Mouse (Mus musculus): ENCODE data around the gene Kpna1. TPM values are rescaled to one million over a fixed set of nuclear protein-coding genes. Genes with fewer than 3 reads are reported as not detected.

Gene Kpna1
- total and polyA plus RNA-seq, 3 experiments, result 22.1 to 63.9 (median 57.9) TPM

- peaks cover 4 to 18% of the 10 kb centered on the region in 2 experiments for H3K4me1 ChIP-seq (ENCODE audit: control insufficient read depth in 1 of 2, insufficient read depth in 2 of 2)
- peaks cover 21 to 49% of the 10 kb centered on the region in 2 experiments for H3K36me3 ChIP-seq (replicated peaks in 1 of 2; ENCODE audit: control insufficient read depth in 1 of 2, insufficient read depth in 1 of 2, low read length in 1 of 2)
- no peak overlapping the region for H3K9ac ChIP-seq (ENCODE audit: insufficient read depth, low read depth)
- in situ Hi-C loops (cut with MboI; ENCODE audit: low pct_ligation_motif_present, low pct_unique_long_range_greater_than_20kb, low sequenced_read_pairs) (no loop called here), dilution Hi-C loops (cut with MboI; ENCODE audit: extremely low pct_ligation_motif_present, extremely low pct_unique_long_range_greater_than_20kb, low sequenced_read_pairs) (no loop called here)
- H3K79me2 ChIP-seq (replicated peaks; ENCODE audit: control insufficient read depth, extremely low read depth, insufficient read depth, poor library complexity, severe bottlenecking), result peaks cover 6% of the 10 kb centered on the region
- H3K27me3 ChIP-seq (replicated peaks), result no peaks in the 10 kb centered on the region
- no peak overlapping the region for H3K4me2 ChIP-seq (ENCODE audit: insufficient read depth, low read depth, poor library complexity, severe bottlenecking)
- no peak overlapping the region for H3K4me3 ChIP-seq (replicated peaks in 1 of 3; ENCODE audit: low read depth in 2 of 3, low read length in 2 of 3, poor library complexity in 1 of 3)
- DNase-seq (ENCODE audit: extremely low read depth), result peak; percentile 57
- no peak overlapping the region for H3K27ac ChIP-seq (ENCODE audit: insufficient read depth, low read depth)
- H3K9me3 ChIP-seq (replicated peaks; ENCODE audit: low read length), result no peaks in the 10 kb centered on the region
- peak; percentile 51 to 73 for TF ChIP-seq CTCF (conservative IDR thresholded peaks at IDR 0.05 in 1 of 2, IDR thresholded peaks at IDR 0.05 in 1 of 2; ENCODE audit: low read depth in 2 of 2, low read length in 2 of 2)
- peak; percentile 39 for TF ChIP-seq RAD21 (IDR thresholded peaks at IDR 0.05; ENCODE audit: low read depth, low read length)
- peak; percentile 53; the same call in 1 of the 2 replicates for TF ChIP-seq MAX (IDR thresholded peaks at IDR 0.05; ENCODE audit: low read length)
- TF ChIP-seq SMC3 (IDR thresholded peaks at IDR 0.05; ENCODE audit: low read depth, low read length), result peak; percentile 50
- TF ChIP-seq USF1 (IDR thresholded peaks at IDR 0.05; ENCODE audit: low read depth, low read length), result no peak
- peak; percentile 77 for TF ChIP-seq MYC (IDR thresholded peaks at IDR 0.05; ENCODE audit: low read depth, low read length)
These were observed 37.2 kb upstream of the Kpna1 start for GRCm38 (mm10) chr16:35941382-35941781.

- dilution Hi-C loops (cut with MboI; ENCODE audit: extremely low pct_ligation_motif_present, extremely low pct_unique_long_range_greater_than_20kb, low sequenced_read_pairs) (no loop called here), in situ Hi-C loops (cut with MboI; ENCODE audit: low pct_ligation_motif_present, low pct_unique_long_range_greater_than_20kb, low sequenced_read_pairs) (no loop called here)
- Histone ChIP-seq H3K4me3 (replicated peaks in 1 of 3; ENCODE audit: low read depth in 2 of 3, low read length in 2 of 3, poor library complexity in 1 of 3) (no peak overlapping the region), H3K79me2 (replicated peaks; ENCODE audit: control insufficient read depth, extremely low read depth, insufficient read depth, poor library complexity, severe bottlenecking) (no peaks in the 10 kb centered on the region; the same call in 1 of the 2 replicates), H3K27me3 (replicated peaks) (no peaks in the 10 kb centered on the region), H3K36me3 (replicated peaks in 1 of 2; ENCODE audit: control insufficient read depth in 1 of 2, insufficient read depth in 1 of 2, low read length in 1 of 2) (peaks cover 32 to 78% of the 10 kb centered on the region in 2 experiments), H3K4me2 (ENCODE audit: insufficient read depth, low read depth, poor library complexity, severe bottlenecking) (no peak overlapping the region), H3K9me3 (replicated peaks; ENCODE audit: low read length) (no peaks in the 10 kb centered on the region), H3K27ac (ENCODE audit: insufficient read depth, low read depth) (no peak overlapping the region), H3K4me1 (ENCODE audit: control insufficient read depth in 1 of 2, insufficient read depth in 2 of 2) (peaks cover 3 to 21% of the 10 kb centered on the region in 2 experiments; a peak in 3 of 4 replicates), H3K9ac (ENCODE audit: insufficient read depth, low read depth) (no peak overlapping the region)
- no peak for TF ChIP-seq ZNF384 (IDR thresholded peaks at IDR 0.05; ENCODE audit: low read depth, low read length)
- no peak for TF ChIP-seq GABPA (IDR thresholded peaks at IDR 0.05; ENCODE audit: insufficient replicate concordance, low read depth, low read length)
- no peak for TF ChIP-seq CHD1 (IDR thresholded peaks at IDR 0.05; ENCODE audit: low read depth, low read length)
- DNase-seq (ENCODE audit: extremely low read depth), result no peak
These were observed 29.3 kb upstream of the Kpna1 start for GRCm38 (mm10) chr16:35949264-35949663.

- no peaks in the 10 kb centered on the region for H3K9me3 ChIP-seq (replicated peaks; ENCODE audit: low read length)
- dilution Hi-C loops (cut with MboI; ENCODE audit: extremely low pct_ligation_motif_present, extremely low pct_unique_long_range_greater_than_20kb, low sequenced_read_pairs) (no loop called here), in situ Hi-C loops (cut with MboI; ENCODE audit: low pct_ligation_motif_present, low pct_unique_long_range_greater_than_20kb, low sequenced_read_pairs) (no loop called here)
- DNase-seq (ENCODE audit: extremely low read depth), result no peak
- no peak overlapping the region for H3K27ac ChIP-seq (ENCODE audit: insufficient read depth, low read depth)
- no peak overlapping the region for H3K4me2 ChIP-seq (ENCODE audit: insufficient read depth, low read depth, poor library complexity, severe bottlenecking)
- H3K79me2 ChIP-seq (replicated peaks; ENCODE audit: control insufficient read depth, extremely low read depth, insufficient read depth, poor library complexity, severe bottlenecking), result no peaks in the 10 kb centered on the region; the same call in 1 of the 2 replicates
- peaks cover 3 to 40% of the 10 kb centered on the region in 2 experiments for H3K4me1 ChIP-seq (ENCODE audit: control insufficient read depth in 1 of 2, insufficient read depth in 2 of 2)
- peaks cover 35 to 82% of the 10 kb centered on the region in 2 experiments for H3K36me3 ChIP-seq (replicated peaks in 1 of 2; ENCODE audit: control insufficient read depth in 1 of 2, insufficient read depth in 1 of 2, low read length in 1 of 2)
- no peak overlapping the region for H3K4me3 ChIP-seq (replicated peaks in 1 of 3; ENCODE audit: low read depth in 2 of 3, low read length in 2 of 3, poor library complexity in 1 of 3)
- TF ChIP-seq POLR2A (IDR thresholded peaks at IDR 0.05; ENCODE audit: low read depth, low read length) (no peak), POLR2AphosphoS2 (IDR thresholded peaks at IDR 0.05; ENCODE audit: low read depth, low read length) (no peak), CHD2 (IDR thresholded peaks at IDR 0.05; ENCODE audit: low read length) (no peak), USF1 (IDR thresholded peaks at IDR 0.05; ENCODE audit: low read depth, low read length) (no peak), IRF4 (IDR thresholded peaks at IDR 0.05; ENCODE audit: low read depth, low read length) (no peak), E2F4 (IDR thresholded peaks at IDR 0.05; ENCODE audit: insufficient replicate concordance, low read depth, low read length) (no peak), MAFK (IDR thresholded peaks at IDR 0.05; ENCODE audit: insufficient replicate concordance, low read length) (no peak), EP300 (IDR thresholded peaks at IDR 0.05; ENCODE audit: low read length) (no peak), KAT2A (IDR thresholded peaks at IDR 0.05; ENCODE audit: insufficient replicate concordance, low read length) (no peak), MXI1 (IDR thresholded peaks at IDR 0.05; ENCODE audit: low read depth, low read length) (no peak), UBTF (IDR thresholded peaks at IDR 0.05; ENCODE audit: low read depth, low read length) (no peak), MYC (IDR thresholded peaks at IDR 0.05; ENCODE audit: low read depth, low read length) (no peak), JUND (conservative IDR thresholded peaks at IDR 0.05; ENCODE audit: low read depth, low read length) (no peak), RAD21 (IDR thresholded peaks at IDR 0.05; ENCODE audit: low read depth, low read length) (no peak), RCOR1 (conservative IDR thresholded peaks at IDR 0.05; ENCODE audit: low read depth, low read length) (no peak), ZKSCAN1 (IDR thresholded peaks at IDR 0.05; ENCODE audit: borderline replicate concordance, low read depth, low read length) (no peak), ZMIZ1 (IDR thresholded peaks at IDR 0.05; ENCODE audit: low read depth, low read length) (no peak)
- no peak overlapping the region for H3K9ac ChIP-seq (ENCODE audit: insufficient read depth, low read depth)
- H3K27me3 ChIP-seq (replicated peaks), result no peaks in the 10 kb centered on the region
These were observed 27.3 kb upstream of the Kpna1 start for GRCm38 (mm10) chr16:35951216-35951615.

All from CH12.LX (cell line).